Mouse (Mus musculus) neutrophil, adult 65 days (primary cell): ENCODE measurements around the gene Taar6. TPM values are rescaled to one million over a fixed set of nuclear protein-coding genes. Genes with fewer than 3 reads are reported as not detected.

ENCODE experiments used
- total RNA-seq: library from RNA; stranded (reverse); gene quantifications from 2 replicates; pipeline ENCODE4 v1.2.4, GENCODE M21; 2023

Taar6 gene
- not detected in 2 replicates for total RNA-seq

DNA sequence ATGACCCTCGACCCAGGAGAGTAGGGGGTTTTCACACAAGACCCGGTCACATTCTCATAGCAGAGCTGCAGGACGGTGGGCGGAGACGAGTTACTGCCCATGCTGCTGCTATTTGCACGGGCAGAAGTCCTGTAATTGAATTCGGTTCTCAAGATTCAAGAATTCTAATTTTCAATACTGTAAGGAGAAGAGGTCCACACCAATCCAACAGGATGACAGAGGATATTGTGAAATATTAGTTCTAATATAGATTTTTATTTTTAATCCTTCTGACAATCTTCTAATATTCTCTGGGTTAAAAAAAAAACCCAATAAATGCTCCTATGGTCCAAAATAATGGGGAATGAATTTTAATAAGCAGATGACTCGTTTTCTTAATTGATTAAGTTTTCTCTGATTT is at the start of gene Taar6:
TSS of gene Taar6 (minus strand) at position 101 of the 400 bp plus-strand sequence.

DNA sequence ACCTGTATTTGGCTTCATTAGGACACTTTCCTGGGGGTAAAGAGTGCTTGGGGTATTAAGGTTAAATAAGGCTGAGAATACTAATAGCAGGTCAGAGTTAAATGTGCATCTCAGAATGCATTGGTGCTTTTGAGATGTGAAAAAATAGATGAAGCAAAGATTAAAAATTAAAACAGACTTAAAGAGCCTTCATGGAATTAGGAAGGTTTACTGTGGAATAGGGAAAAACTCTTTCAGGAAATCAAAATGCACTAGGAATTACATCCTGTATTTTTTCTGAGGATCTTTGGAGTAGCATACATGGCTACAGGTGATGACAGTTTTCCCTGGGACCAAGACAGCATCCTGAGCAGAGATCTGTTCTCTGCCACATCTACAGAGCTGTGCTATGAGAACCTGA is 41.5 kb upstream of the Taar6 start, which contains the start of gene Taar7d:
TSS of gene Taar7d (plus strand) at position 301 of the 400 bp plus-strand sequence.

GRCm38 (mm10) chr10:23999639-24000038 is 14.2 kb upstream of the Taar6 start, which contains the start of gene Taar7b:
TSS of gene Taar7b (plus strand) at chr10:23999939.

DNA sequence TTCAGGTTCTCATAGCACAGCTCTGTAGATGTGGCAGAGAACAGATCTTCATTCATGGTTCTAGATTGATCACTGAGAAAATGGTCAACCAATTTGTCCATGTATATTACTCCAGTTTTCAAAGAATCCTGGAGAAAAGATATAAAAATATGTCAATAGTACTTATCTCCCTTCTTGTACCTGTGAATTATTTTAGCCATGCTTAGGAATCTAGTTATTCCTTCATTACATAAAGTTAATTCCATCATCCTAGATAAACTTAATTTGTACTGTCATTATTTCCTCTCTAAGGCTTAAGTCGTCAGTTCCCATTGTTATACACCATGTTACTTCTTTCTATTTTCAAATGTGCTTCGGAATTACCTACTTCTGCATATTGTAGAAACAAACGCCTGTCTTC is 7.9 kb upstream of the Taar6 start, which contains the start of gene Taar7a:
TSS of gene Taar7a (minus strand) at position 101 of the 400 bp plus-strand sequence.

DNA sequence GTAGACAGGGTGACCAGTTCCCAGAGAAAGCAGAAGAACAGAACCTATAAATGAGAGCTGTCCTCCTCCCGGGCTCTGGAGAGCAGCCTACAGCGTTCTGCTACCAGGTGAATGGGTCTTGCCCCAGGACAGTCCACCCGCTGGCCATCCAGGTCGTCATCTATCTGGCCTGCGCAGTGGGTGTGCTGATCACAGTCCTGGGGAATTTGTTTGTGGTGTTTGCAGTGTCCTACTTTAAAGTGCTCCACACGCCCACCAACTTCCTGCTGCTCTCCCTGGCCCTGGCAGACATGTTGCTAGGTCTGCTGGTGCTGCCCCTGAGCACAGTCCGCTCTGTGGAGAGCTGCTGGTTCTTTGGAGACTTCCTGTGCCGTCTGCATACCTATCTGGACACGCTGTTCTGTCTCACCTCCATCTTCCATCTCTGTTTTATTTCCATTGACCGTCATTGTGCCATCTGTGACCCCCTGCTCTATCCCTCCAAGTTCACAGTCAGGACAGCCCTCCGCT is 14.7 kb downstream of the Taar6 start, which contains the start of gene Taar5:
TSS of gene Taar5 (plus strand) at position 51 of the 510 bp plus-strand sequence.

DNA sequence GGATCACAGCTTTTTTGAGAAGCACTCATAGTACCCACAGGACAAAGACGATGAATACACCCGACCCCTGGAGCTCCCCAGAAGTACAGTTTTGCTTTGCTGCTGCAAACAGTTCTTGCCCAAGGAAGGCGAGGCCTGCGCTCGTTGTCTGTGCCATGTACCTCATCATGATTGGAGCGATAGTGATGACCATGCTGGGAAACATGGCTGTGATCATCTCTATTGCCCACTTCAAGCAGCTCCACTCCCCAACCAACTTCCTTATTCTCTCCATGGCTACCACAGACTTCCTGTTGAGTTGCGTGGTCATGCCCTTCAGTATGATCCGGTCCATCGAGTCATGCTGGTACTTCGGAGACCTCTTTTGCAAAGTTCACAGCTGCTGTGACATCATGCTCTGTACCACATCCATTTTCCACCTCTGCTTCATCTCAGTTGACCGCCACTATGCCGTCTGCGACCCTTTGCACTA is 25.0 kb downstream of the Taar6 start, which contains the start of gene Taar4:
TSS of gene Taar4 (plus strand) at position 51 of the 472 bp plus-strand sequence.

DNA sequence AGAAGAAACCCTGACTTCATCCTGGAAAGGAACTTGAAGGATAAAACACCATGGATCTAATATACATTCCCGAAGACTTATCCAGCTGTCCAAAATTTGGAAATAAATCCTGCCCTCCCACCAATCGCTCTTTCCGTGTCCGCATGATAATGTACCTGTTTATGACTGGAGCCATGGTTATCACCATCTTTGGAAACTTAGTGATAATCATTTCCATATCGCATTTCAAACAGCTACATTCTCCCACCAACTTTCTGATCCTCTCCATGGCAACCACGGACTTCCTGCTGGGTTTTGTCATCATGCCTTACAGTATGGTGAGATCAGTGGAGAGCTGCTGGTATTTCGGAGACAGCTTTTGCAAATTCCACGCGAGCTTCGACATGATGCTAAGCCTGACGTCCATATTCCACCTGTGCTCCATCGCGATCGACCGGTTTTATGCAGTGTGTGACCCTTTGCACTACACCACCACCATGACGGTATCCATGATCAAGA is 35.9 kb downstream of the Taar6 start, which contains the start of gene Taar3:
TSS of gene Taar3 (plus strand) at position 51 of the 498 bp plus-strand sequence.

DNA sequence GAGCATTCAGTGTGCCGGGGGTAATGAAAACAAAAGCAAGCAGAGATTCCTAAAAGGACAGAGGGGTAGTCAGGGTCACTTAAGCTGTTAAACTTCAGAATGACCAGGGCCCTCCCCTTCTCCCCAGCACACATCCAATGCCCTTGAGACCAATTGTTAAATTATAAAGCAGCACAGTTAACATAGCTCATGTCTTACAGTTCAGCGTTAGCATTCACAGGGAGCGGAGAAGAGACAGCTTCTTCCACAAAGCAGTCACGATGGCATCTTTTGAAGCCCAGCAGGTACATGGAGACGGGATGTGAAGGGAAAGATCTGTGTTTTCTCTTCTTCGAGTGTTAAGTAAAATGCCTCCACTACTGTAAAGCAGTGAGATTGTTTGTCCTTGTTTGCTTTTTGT is 47.1 kb downstream of the Taar6 start, which contains the start of gene Taar2:
TSS of gene Taar2 (plus strand) at position 261 of the 400 bp plus-strand sequence.

Other genes with a start within 250 kb of the Taar6 start
- gene Rps12, start 198.4 kb downstream of the Taar6 start, total RNA-seq, result 294 and 605 TPM in 2 replicates
- gene Slc18b1, start 188.7 kb downstream of the Taar6 start, total RNA-seq, result not detected in 2 replicates
- gene Vnn3, start 134.2 kb downstream of the Taar6 start, total RNA-seq, result 42.8 and 50.9 TPM in 2 replicates
- gene Vnn1, start 91.0 kb downstream of the Taar6 start, total RNA-seq, result not detected in 2 replicates
- not detected in 2 replicates for gene Taar1, start 65.3 kb downstream of the Taar6 start, total RNA-seq
- gene Taar2, start 47.1 kb downstream of the Taar6 start, total RNA-seq, result not detected in 2 replicates
- not detected in 2 replicates for gene Taar3, start 36.1 kb downstream of the Taar6 start, total RNA-seq
- gene Taar4, start 25.2 kb downstream of the Taar6 start, total RNA-seq, result not detected in 2 replicates
- not detected in 2 replicates for gene Taar5, start 14.9 kb downstream of the Taar6 start, total RNA-seq
- not detected in 2 replicates for gene Taar7a, start 7.8 kb upstream of the Taar6 start, total RNA-seq
- gene Taar7b, start 14.3 kb upstream of the Taar6 start, total RNA-seq, result not detected in 2 replicates
- not detected in 2 replicates for gene Taar7d, start 41.6 kb upstream of the Taar6 start, total RNA-seq
- not detected in 2 replicates for gene Taar7e, start 52.0 kb upstream of the Taar6 start, total RNA-seq
- gene Taar7f, start 63.9 kb upstream of the Taar6 start, total RNA-seq, result not detected in 2 replicates
- not detected in 2 replicates for gene Taar8a, start 90.9 kb upstream of the Taar6 start, total RNA-seq
- gene Taar8b, start 106.6 kb upstream of the Taar6 start, total RNA-seq, result not detected in 2 replicates
- not detected in 2 replicates for gene Taar8c, start 116.3 kb upstream of the Taar6 start, total RNA-seq
- not detected in 2 replicates for gene Taar9, start 123.9 kb upstream of the Taar6 start, total RNA-seq
- gene Stx7, start 163.7 kb upstream of the Taar6 start, total RNA-seq, result 82.1 and 86.0 TPM in 2 replicates
- gene Moxd1, start 237.9 kb upstream of the Taar6 start, total RNA-seq, result not detected in 2 replicates